Mouse (Mus musculus) T-helper 2 cell (primary cell): ENCODE data around the gene Sobp.

Experiments
- in situ Hi-C: fragments of 300-600 bp; cut with MboI, MseI; formaldehyde crosslinking; loops from one replicate; pipeline ENCODE4 v1.15.1; 2025; ENCODE audit warnings: high pct_unique_total_duplicates

The Sobp gene

GRCm38 (mm10) chr10:43087421-43087820 lies 86.9 kb downstream of the Sobp start:
- in situ Hi-C loops, result no loop called here

- in situ Hi-C loops, result no loop called here
Observed at GRCm38 (mm10) chr10:43086888-43087287, 87.4 kb downstream of the Sobp start.

GRCm38 (mm10) chr10:43084087-43084366 lies 90.3 kb downstream of the Sobp start:
- in situ Hi-C loops, result no loop called here

- in situ Hi-C loops, result no loop called here
Observed at GRCm38 (mm10) chr10:43083288-43084086, 90.8 kb downstream of the Sobp start.

GRCm38 (mm10) chr10:43081316-43081715 lies 93.0 kb downstream of the Sobp start:
- in situ Hi-C loops, result no loop called here

GRCm38 (mm10) chr10:43075535-43076152 lies 98.7 kb downstream of the Sobp start:
- in situ Hi-C loops, result no loop called here

- in situ Hi-C loops, result no loop called here
Observed at GRCm38 (mm10) chr10:43073281-43073680, 101.0 kb downstream of the Sobp start.

GRCm38 (mm10) chr10:43070893-43071292 lies 103.4 kb downstream of the Sobp start:
- in situ Hi-C loops, result no loop called here

- in situ Hi-C loops, result no loop called here
Observed at GRCm38 (mm10) chr10:43065331-43065730, 109.0 kb downstream of the Sobp start.

GRCm38 (mm10) chr10:43061519-43062105 lies 112.7 kb downstream of the Sobp start:
- in situ Hi-C loops, result no loop called here

- in situ Hi-C loops, result no loop called here
Observed at GRCm38 (mm10) chr10:43055405-43055804, 118.9 kb downstream of the Sobp start.

- in situ Hi-C loops, result no loop called here
Observed at GRCm38 (mm10) chr10:43054776-43055175, 119.6 kb downstream of the Sobp start.

GRCm38 (mm10) chr10:43053861-43054560 lies 120.3 kb downstream of the Sobp start:
- in situ Hi-C loops, result no loop called here

GRCm38 (mm10) chr10:43052462-43052861 lies 121.9 kb downstream of the Sobp start:
- in situ Hi-C loops, result no loop called here

- in situ Hi-C loops, result loop anchor here (25.0 kb wide), 1 partner anchor 1711 kb away; no protein-coding TSS in a partner anchor
Observed at GRCm38 (mm10) chr10:43047804-43048348, 126.5 kb downstream of the Sobp start.

GRCm38 (mm10) chr10:43043351-43044209 lies 130.8 kb downstream of the Sobp start:
- in situ Hi-C loops, result loop anchor here (25.0 kb wide), 1 partner anchor 1706 kb away; no protein-coding TSS in a partner anchor

GRCm38 (mm10) chr10:43042591-43043327 lies 131.6 kb downstream of the Sobp start:
- in situ Hi-C loops, result loop anchor here (25.0 kb wide), 1 partner anchor 1705 kb away; no protein-coding TSS in a partner anchor

- in situ Hi-C loops, result loop anchor here (25.0 kb wide), 1 partner anchor 1704 kb away; no protein-coding TSS in a partner anchor
Observed at GRCm38 (mm10) chr10:43041794-43042193, 132.5 kb downstream of the Sobp start.

- in situ Hi-C loops, result loop anchor here (25.0 kb wide), 1 partner anchor 1700 kb away; no protein-coding TSS in a partner anchor
Observed at GRCm38 (mm10) chr10:43037455-43037793, 136.9 kb downstream of the Sobp start.
